Mouse (Mus musculus): Measurements from ENCODE around the gene Shank1.
A peak's percentile ranks its signal among the peaks of the same experiment; 100 is the strongest.
"Not testable (repeated sequence)": the region's sequence is repeated elsewhere in the genome, so short reads cannot be mapped to it uniquely, and the experiment has no call there.

Gene Shank1

GRCm38 (mm10) chr7:44309475-44310284, at the start of gene Shank1:
Shank1 (plus strand) TSS chr7:44310253.
- DNase-seq: no peak

- DNase-seq: no peak
These were observed 49.6 kb upstream of the Shank1 start for GRCm38 (mm10) chr7:44260410-44260809.

- no peak for DNase-seq
These were observed 48.9 kb upstream of the Shank1 start, which contains the start of gene Gm15517 for GRCm38 (mm10) chr7:44261147-44261546. Gm15517 (plus strand) TSS chr7:44261447.

GRCm38 (mm10) chr7:44262791-44263643, 47.0 kb upstream of the Shank1 start:
- peak; percentile 97 for DNase-seq

- no peak for DNase-seq
These were observed 41.9 kb upstream of the Shank1 start for GRCm38 (mm10) chr7:44268117-44268516.

GRCm38 (mm10) chr7:44269397-44269796, 40.7 kb upstream of the Shank1 start:
- DNase-seq: no peak

GRCm38 (mm10) chr7:44271309-44271708, 38.7 kb upstream of the Shank1 start:
- no peak for DNase-seq

GRCm38 (mm10) chr7:44272546-44272945, 37.5 kb upstream of the Shank1 start:
- DNase-seq: no peak

GRCm38 (mm10) chr7:44273446-44273845, 36.6 kb upstream of the Shank1 start:
- DNase-seq: no peak

GRCm38 (mm10) chr7:44274096-44274495, 36.0 kb upstream of the Shank1 start:
- no peak for DNase-seq

- no peak for DNase-seq
These were observed 34.5 kb upstream of the Shank1 start for GRCm38 (mm10) chr7:44275546-44275945.

- DNase-seq: no peak
These were observed 33.4 kb upstream of the Shank1 start for GRCm38 (mm10) chr7:44276461-44277249.

GRCm38 (mm10) chr7:44277250-44277622, 32.8 kb upstream of the Shank1 start:
- peak; percentile 37 for DNase-seq

- no peak for DNase-seq
These were observed 29.1 kb upstream of the Shank1 start for GRCm38 (mm10) chr7:44280959-44281358.

- no peak for DNase-seq
These were observed 28.5 kb upstream of the Shank1 start for GRCm38 (mm10) chr7:44281586-44281985.

GRCm38 (mm10) chr7:44287760-44288159, 22.3 kb upstream of the Shank1 start:
- DNase-seq: no peak

- DNase-seq: no peak
These were observed 19.1 kb upstream of the Shank1 start for GRCm38 (mm10) chr7:44290986-44291385.

- DNase-seq: no peak
These were observed 18.6 kb upstream of the Shank1 start for GRCm38 (mm10) chr7:44291418-44291817.

- not testable (repeated sequence) for DNase-seq
These were observed 12.6 kb upstream of the Shank1 start for GRCm38 (mm10) chr7:44297501-44297900.

GRCm38 (mm10) chr7:44303346-44304340, 6.4 kb upstream of the Shank1 start:
- no peak for DNase-seq

- no peak for DNase-seq
These were observed 5.6 kb upstream of the Shank1 start for GRCm38 (mm10) chr7:44304463-44304774.

Measured in kidney, adult 18-20 months (tissue).